Mouse (Mus musculus) liver, embryonic 14.5 days (tissue): ENCODE measurements around the gene Zcchc8.

Source experiments
- CTCF ChIP-seq: IDR thresholded peaks from 2 replicates; pipeline ENCODE4 v1.5.1; 2016; ENCODE audit warnings: antibody characterized with exemption, low read depth, control low read depth
- EP300 ChIP-seq: IDR thresholded peaks from 2 replicates; pipeline ENCODE4 v1.6.1; 2016; ENCODE audit warnings: antibody characterized with exemption, low read depth

- TF ChIP-seq CTCF, result no peak
- no peak for TF ChIP-seq EP300
Observed at GRCm38 (mm10) chr5:123694468-123694867, 26.4 kb downstream of the Zcchc8 start.
